Mouse (Mus musculus) limb, embryonic 11.5 days (tissue): Measurements from ENCODE around the gene Gm11983. TPM values are rescaled to one million over a fixed set of nuclear protein-coding genes. Genes with fewer than 3 reads are reported as not detected.
"Not testable (repeated sequence)": the region's sequence is repeated elsewhere in the genome, so short reads cannot be mapped to it uniquely, and the experiment has no call there.

ENCODE experiments used
- ATAC-seq: fragments of 200-750 bp; cut with Nextera tagmentation; 2 replicates; pipeline ENCODE4 v1.8.0; 2017; ENCODE audit warnings: low read depth; ENCODE audit not compliant: insufficient number of reproducible peaks, low FRiP score, low TSS enrichment
- DNase-seq: peaks from one replicate; pipeline ENCODE4 v3.0.0-alpha.2; 2015; ENCODE audit warnings: low spot score
- H3K27ac ChIP-seq: fragments of 300-500 bp; sonication (generic); replicated peaks from 2 replicates; pipeline ENCODE4 v1.5.1; 2014; ENCODE audit warnings: low read depth, mild to moderate bottlenecking, low read length
- H3K27me3 ChIP-seq: fragments of 300-500 bp; sonication (generic); 2 replicates; pipeline ENCODE4 v1.6.1; 2014; ENCODE audit warnings: mild to moderate bottlenecking, low read length, mixed read lengths; ENCODE audit not compliant: control insufficient read depth, insufficient read depth
- H3K36me3 ChIP-seq: fragments of 300-500 bp; sonication (generic); 2 replicates; pipeline ENCODE4 v1.6.1; 2014; ENCODE audit warnings: mild to moderate bottlenecking, low read length, moderate library complexity, mixed read lengths; ENCODE audit not compliant: control insufficient read depth, insufficient read depth
- H3K4me1 ChIP-seq: fragments of 300-500 bp; sonication (generic); 2 replicates; pipeline ENCODE4 v1.6.1; 2014; ENCODE audit warnings: low read length, mixed read lengths; ENCODE audit not compliant: control insufficient read depth, insufficient read depth
- H3K4me2 ChIP-seq: fragments of 300-500 bp; sonication (generic); 2 replicates; pipeline ENCODE4 v1.6.1; 2014; ENCODE audit warnings: low read depth, mild to moderate bottlenecking, moderate library complexity; ENCODE audit not compliant: severe bottlenecking
- H3K4me3 ChIP-seq: fragments of 300-500 bp; sonication (generic); 2 replicates; pipeline ENCODE4 v1.5.1; 2014; ENCODE audit warnings: low read depth, low read length
- H3K9ac ChIP-seq: fragments of 300-500 bp; sonication (generic); 2 replicates; pipeline ENCODE4 v1.6.1; 2014; ENCODE audit warnings: mild to moderate bottlenecking, low read length
- H3K9me3 ChIP-seq: fragments of 300-500 bp; sonication (generic); 2 replicates; pipeline ENCODE4 v1.6.1; 2016; ENCODE audit warnings: low read length; ENCODE audit not compliant: control insufficient read depth
- WGBS: fragments of 180-500 bp; shearing (Covaris S2); extraction: QIAGEN DNeasy Blood & Tissue Kit; methylation state at CpG from one replicate; pipeline ENCODE4 v1.1.7; 2014; 5-methylcytosine and 5-hydroxymethylcytosine counted together
- polyA plus RNA-seq: library from polyadenylated mRNA; unstranded; fragments of >200 nt; fragmentation: Nextera tagmentation; extraction: Ambion mirVana; gene quantifications from 2 replicates; pipeline ENCODE4 v1.2.1, GENCODE M21; 2014

The Gm11983 gene
- not detected in 2 replicates for polyA plus RNA-seq

DNA sequence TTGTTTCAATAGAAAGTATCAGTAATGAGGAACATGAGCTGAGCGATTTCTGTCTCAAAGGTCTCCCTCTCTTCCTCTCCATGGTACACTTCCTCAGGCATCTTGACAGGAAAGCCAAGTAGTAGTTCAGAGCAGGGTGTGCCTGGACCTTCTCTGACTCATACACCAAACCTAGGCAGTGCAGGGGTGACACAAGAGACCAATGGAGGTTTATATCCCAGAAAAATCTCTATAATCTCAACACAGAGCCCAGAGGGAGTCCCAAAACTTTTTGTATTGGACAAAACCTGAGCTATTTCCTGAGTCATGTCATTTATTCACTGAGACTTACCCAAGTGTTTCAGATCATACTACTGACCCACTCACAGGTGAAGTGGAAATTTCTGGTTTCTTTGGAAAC lies at the start of gene Gm11983:
Gm11983 (minus strand) TSS at position 101 of the 400 bp plus-strand sequence.
- Histone ChIP-seq H3K9me3 (no peaks in the 10 kb centered on the region), H3K4me1 (no peaks in the 10 kb centered on the region), H3K27me3 (no peaks in the 10 kb centered on the region), H3K27ac (no peak within 1 kb of the TSS), H3K36me3 (no peaks in the 10 kb centered on the region), H3K4me2 (no peak within 1 kb of the TSS), H3K9ac (no peak within 1 kb of the TSS), H3K4me3 (no peak within 1 kb of the TSS)
- 84% methylated on average over 1 of the region's 1 CpGs for WGBS
- no peak for ATAC-seq
- no peak for DNase-seq

DNA sequence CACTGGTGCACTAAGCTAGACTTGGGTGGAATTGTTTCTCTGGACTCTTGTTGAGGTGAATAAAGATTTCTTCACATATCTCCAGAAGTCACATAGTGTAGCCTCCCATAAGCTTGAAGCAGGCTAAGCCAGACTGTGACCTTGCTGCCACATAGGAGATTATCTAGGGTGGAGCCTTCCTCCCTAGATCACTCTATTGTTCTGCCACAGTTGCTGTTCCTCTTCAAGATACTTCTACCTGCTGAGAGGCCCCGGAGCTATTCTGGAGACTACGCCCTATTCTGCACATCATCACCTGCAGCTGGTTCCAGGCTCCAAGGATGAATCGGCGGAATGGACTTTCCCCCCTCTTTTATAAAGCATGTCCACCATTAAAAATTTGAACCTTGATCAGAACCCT lies 45.6 kb upstream of the Gm11983 start:
- H3K4me1 ChIP-seq, H3K36me3 ChIP-seq, H3K27me3 ChIP-seq, H3K9me3 ChIP-seq, DNase-seq, H3K4me2 ChIP-seq, H3K9ac ChIP-seq, ATAC-seq, H3K4me3 ChIP-seq, H3K27ac ChIP-seq: not testable (repeated sequence)
- WGBS: 96% methylated on average over 4 of the region's 4 CpGs

DNA sequence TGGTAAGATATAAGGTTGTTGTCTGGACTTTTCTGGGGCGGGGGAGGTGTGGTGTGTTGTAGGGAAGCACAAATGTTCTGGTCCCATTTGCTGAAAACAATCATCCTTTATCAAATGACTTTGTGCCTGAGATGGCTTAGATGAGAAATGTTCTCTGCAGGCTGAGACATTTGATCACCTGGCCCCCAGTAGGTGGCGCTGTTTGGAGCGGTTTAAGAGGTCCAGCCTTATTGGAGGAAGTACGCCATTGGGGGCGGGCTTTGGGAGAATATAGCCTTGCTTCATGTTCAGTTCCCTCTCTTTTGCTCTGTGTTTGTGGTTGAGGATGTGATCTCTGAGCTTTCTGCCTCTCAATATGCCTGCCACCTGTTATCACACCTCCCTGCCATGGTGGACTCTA lies 44.2 kb upstream of the Gm11983 start:
- ATAC-seq: no peak
- 59% methylated on average over 5 of the region's 5 CpGs for WGBS

DNA sequence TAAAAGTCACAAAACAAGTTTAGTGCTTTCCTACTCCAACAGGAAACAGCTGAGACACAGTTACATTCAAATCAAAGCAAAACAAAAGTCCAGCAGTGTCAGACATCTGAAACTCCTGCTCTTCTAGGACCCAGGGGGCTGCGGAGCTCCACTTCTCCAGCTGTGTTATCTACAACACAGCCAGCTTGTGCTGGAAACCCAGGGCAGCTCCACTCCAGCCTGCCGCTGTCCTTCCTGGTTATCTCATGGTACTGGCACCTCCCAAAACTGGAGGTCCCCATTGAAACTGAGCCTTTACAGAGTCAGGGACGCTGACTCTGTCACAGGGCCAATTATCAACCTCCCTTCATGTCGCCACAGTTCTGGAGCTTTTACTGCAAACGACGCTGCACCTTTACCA lies 40.3 kb upstream of the Gm11983 start:
- no peaks in the 10 kb centered on the region for H3K27me3 ChIP-seq
- H3K4me3 ChIP-seq: no peak overlapping the region
- H3K4me2 ChIP-seq: no peak overlapping the region
- ATAC-seq: no peak
- H3K9ac ChIP-seq: no peak overlapping the region
- H3K36me3 ChIP-seq: no peaks in the 10 kb centered on the region
- H3K4me1 ChIP-seq: no peaks in the 10 kb centered on the region
- WGBS: 59% methylated on average over 6 of the region's 6 CpGs
- H3K27ac ChIP-seq: no peak overlapping the region
- DNase-seq: no peak
- no peaks in the 10 kb centered on the region for H3K9me3 ChIP-seq

More for the DNA sequence above, 44.2 kb upstream of the Gm11983 start:
- no peak for DNase-seq
- Histone ChIP-seq H3K4me2 (no peak overlapping the region), H3K9ac (no peak overlapping the region), H3K4me3 (no peak overlapping the region), H3K9me3 (no peaks in the 10 kb centered on the region), H3K27me3 (no peaks in the 10 kb centered on the region), H3K4me1 (no peaks in the 10 kb centered on the region), H3K27ac (no peak overlapping the region), H3K36me3 (no peaks in the 10 kb centered on the region)

DNA sequence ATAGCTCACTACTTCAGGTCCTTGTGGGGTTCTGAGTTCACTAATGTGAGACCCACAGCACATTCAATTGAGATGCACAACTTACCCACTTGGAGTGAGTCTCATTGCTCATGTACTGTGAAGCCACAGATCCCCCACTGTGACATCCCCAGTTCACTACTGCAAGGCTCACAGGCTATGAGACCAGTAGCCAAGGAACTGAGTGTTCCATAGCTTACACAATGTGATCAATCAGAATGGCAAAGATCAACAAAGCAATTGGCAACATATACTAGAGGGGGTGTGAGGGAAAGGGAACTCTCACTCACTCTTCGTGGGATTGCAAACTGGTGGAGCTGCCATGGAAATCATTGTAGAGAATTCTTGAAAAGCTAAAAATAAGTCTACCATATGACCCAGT lies 33.5 kb upstream of the Gm11983 start:
- H3K36me3 ChIP-seq: no peaks in the 10 kb centered on the region
- ATAC-seq (no peak), DNase-seq (no peak)
- no peak overlapping the region for H3K4me2 ChIP-seq
- no peaks in the 10 kb centered on the region for H3K4me1 ChIP-seq
- 73% methylated on average over 1 of the region's 1 CpGs for WGBS
- H3K9ac ChIP-seq: no peak overlapping the region
- no peak overlapping the region for H3K4me3 ChIP-seq
- no peaks in the 10 kb centered on the region for H3K27me3 ChIP-seq
- H3K9me3 ChIP-seq: no peaks in the 10 kb centered on the region
- no peak overlapping the region for H3K27ac ChIP-seq

DNA sequence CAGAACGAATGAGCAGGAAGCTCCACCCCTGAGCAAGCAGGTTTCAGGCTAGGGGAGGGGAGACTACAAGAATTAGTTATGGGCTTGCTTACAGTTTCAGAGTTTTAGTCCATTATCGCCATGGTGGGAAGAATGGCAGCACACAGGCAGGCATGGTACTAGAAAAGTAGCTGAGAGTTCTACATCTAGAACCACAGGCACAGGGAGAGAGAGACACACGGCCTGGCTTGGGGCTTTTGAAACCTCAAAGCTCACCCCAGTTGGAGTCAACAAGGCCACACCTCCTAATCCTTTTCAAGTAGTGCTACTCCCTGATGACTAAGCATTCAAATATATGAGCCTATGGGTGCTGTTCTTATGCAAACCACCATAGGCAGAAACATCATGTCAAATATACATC lies 28.1 kb upstream of the Gm11983 start:
- DNase-seq (no peak), ATAC-seq (no peak)
- 79% methylated on average over 3 of the region's 3 CpGs for WGBS
- Histone ChIP-seq H3K4me3 (no peak overlapping the region), H3K9ac (no peak overlapping the region), H3K4me2 (no peak overlapping the region), H3K36me3 (no peaks in the 10 kb centered on the region), H3K4me1 (no peaks in the 10 kb centered on the region), H3K27ac (no peak overlapping the region), H3K9me3 (no peaks in the 10 kb centered on the region), H3K27me3 (no peaks in the 10 kb centered on the region)

DNA sequence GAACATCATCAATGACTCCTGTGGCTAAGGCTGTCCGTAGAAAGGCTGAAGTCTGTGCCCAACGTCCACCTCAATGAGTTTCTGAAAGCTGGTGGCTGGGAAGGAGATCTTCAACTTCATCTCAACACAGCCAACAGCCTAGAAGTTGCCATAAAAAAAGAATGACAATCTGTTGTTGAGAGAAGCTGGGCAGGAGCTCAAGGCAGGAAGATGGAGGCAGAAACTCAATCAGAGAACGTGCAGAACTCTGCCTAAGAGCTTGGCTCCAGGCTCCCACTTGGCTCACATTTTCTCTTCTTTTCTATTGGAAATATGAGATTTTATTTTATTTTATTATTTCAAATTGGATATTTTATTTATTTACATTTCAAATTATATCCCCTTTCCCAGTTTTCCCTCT lies 24.7 kb upstream of the Gm11983 start:
- DNase-seq: no peak
- Histone ChIP-seq H3K4me2 (no peak overlapping the region), H3K27ac (no peak overlapping the region), H3K4me3 (no peak overlapping the region), H3K4me1 (no peaks in the 10 kb centered on the region), H3K9me3 (no peaks in the 10 kb centered on the region), H3K27me3 (no peaks in the 10 kb centered on the region), H3K36me3 (no peaks in the 10 kb centered on the region), H3K9ac (no peak overlapping the region)
- no peak for ATAC-seq
- 85% methylated on average over 3 of the region's 3 CpGs for WGBS

DNA sequence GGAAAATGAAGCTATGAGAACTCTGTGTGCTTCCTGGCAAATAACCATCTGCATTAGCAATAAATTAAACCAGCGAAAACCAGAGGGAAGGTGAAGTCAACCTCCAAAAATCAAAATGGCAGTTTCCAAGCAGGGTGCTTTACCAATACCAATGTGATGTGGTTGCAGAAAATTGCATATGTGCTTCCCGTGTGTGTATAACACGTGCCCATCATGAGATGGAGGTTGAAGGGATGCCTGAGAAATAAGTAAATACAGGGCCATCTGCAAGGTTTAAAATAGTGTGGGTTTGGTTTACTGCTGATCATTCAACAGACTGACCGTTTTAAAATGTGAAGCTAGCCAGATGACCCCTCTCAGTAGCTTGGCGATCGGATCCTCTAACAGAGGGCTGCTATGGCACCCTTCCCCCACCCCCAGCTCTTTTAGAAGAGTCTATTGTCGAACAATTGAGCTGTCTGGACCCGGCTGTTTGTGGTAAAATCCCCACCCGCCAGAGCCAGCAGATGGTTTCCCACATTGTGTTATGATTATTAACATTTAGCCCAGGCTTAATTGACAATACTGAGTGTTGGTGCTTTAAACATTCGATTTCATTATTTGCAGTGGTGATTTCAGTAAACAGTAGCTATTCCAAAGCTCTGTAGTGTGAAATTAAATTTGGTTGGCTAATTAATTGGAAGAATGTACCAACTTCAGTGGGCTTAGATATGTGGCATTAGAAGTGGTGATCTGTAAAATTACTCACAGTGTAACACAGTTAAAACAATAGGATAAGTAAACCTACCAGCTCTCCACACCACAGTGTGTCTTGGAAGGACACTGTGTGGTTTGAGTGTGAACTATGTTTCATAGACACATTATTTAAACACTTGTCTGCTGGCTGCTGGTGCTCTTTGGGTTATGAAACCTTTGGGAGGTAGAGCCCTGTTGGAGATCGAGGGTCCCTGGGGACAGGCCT lies 22.7 kb upstream of the Gm11983 start:
- no peak for DNase-seq
- no peaks in the 10 kb centered on the region for H3K9me3 ChIP-seq
- 50% methylated on average over 11 of the region's 11 CpGs for WGBS
- H3K36me3 ChIP-seq: no peaks in the 10 kb centered on the region
- no peak overlapping the region for H3K4me3 ChIP-seq
- H3K9ac ChIP-seq: no peak overlapping the region
- no peaks in the 10 kb centered on the region for H3K27me3 ChIP-seq
- no peak overlapping the region for H3K27ac ChIP-seq
- H3K4me2 ChIP-seq: no peak overlapping the region
- H3K4me1 ChIP-seq: no peaks in the 10 kb centered on the region
- ATAC-seq: no peak
